Mouse (Mus musculus): ENCODE data around the gene Fhit.

- no peak for TF ChIP-seq CTCF (IDR thresholded peaks at IDR 0.05; ENCODE audit: borderline replicate concordance, extremely low read depth, insufficient read depth, insufficient read length)
- no peak for TF ChIP-seq POLR2A (IDR thresholded peaks at IDR 0.05; ENCODE audit: borderline replicate concordance, extremely low read depth, insufficient read depth, insufficient read length, poor library complexity, severe bottlenecking)
Observed at GRCm38 (mm10) chr14:9811847-9812321, 1350.0 kb downstream of the Fhit start.
